Mouse (Mus musculus): Measurements from ENCODE around the gene Prlhr. TPM values are rescaled to one million over a fixed set of nuclear protein-coding genes. Genes with fewer than 3 reads are reported as not detected.
A peak's percentile ranks its signal among the peaks of the same experiment; 100 is the strongest.

Gene Prlhr
- total RNA-seq (2021) = not detected
- long read RNA-seq, experiment 1 = 0 reads
- long read RNA-seq, experiment 2 = 0 reads

DNA sequence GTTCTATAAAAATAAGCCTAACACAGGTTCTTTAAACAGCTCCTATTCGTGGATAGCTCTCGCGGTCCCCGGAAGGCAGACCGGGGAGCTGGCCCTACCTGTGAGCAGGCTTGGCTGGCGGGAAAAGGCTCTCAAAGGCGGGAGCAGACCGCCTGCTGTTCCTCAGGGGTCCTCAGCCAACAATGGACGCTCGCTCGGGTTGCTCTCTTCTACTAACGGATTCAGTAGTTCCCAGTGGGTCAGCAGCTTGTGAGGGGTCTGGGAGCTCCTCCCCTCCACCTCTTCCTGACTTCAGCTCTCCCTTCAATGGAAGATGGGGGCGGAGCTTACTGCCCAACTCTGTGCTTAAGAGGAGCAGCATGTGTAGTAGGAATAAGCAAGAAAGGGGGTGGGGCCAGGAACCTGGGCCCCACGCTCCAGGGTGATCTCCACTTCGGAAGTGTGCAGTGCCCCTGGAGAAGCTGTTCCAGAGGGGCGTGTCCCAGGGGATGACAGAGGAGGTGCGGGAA, at the start of gene Prlhr:
Gene Prlhr, minus strand, starts transcription at position 51 of the 509 bp plus-strand sequence.
- TF ChIP-seq CTCF (IDR thresholded peaks at IDR 0.05) = no peak
- H3K27ac ChIP-seq = no peak within 1 kb of the TSS
- H3K4me3 ChIP-seq = peak within 1 kb of the TSS; percentile 23
- no peak for DNase-seq (ENCODE audit: extremely low spot score in 1 of 2, low spot score in 2 of 2)
- intact Hi-C loops (cut with DNase I) = no loop called here

DNA sequence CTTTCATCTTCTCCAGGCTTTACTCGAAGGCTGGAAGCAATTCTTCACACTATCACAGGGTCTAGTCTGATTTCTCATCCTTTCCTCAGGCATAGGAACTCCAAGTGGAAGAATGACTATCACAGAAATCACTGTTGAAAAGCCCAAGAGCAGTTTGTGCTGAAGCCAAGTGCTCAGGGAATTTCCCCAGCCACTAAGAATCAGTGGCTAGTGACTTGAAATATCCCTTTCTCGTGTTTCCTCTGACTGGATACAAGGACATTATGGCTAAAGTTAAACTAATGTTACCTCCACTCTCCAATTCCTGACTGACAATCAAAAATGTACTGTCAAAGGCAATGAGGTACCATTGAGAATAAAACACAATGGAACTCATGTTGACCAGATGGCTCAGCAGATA, 47.0 kb upstream of the Prlhr start:
- intact Hi-C loops (cut with DNase I) = no loop called here
- H3K4me3 ChIP-seq = no peak overlapping the region
- H3K27ac ChIP-seq = no peak overlapping the region
- DNase-seq (ENCODE audit: extremely low spot score in 1 of 2, low spot score in 2 of 2) = no peak
- TF ChIP-seq CTCF (IDR thresholded peaks at IDR 0.05) = no peak

DNA sequence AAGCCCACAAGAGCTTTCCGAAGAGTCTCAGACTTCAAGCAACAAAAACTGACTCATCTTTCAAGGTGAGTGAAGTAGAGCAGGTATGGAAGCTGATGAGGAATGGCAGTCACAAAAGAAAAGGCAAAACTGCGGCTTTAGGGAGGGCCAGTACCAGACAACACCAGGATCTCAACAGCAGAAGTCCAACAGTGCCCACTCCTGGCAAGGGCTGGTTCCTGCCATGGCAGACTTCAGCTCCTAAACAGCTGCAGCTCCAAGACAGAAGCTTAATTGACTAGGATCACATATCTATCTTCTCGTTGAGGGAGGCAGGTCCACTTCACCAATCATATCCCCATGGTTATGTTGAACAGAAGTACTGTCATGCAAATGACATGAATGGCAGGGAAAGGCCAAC, 45.3 kb upstream of the Prlhr start:
- H3K4me3 ChIP-seq = no peak overlapping the region
- intact Hi-C loops (cut with DNase I) = loop anchor here (2.0 kb wide), 1 partner anchor 77 kb away; no protein-coding TSS in a partner anchor
- DNase-seq (ENCODE audit: extremely low spot score in 1 of 2, low spot score in 2 of 2) = peak in 1 of 2 experiments; percentile 17

DNA sequence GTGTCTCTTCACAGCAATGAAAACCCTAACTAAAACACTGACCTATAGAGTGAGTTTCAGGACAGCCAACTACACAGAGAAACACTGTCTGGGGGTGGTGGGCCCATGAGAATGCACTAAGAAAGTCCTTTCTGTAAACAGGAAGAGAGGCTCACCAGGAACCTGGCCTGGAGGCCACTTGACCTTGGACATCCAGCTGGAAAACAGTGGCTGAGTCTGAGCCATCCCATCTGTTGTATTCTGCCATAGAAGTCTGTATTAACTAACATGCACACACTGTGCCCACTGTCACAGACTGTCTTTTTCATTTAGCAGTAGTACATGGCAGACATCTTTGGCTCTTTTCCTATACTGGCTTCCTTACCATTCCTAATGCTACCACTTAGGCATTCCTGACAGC, 32.1 kb upstream of the Prlhr start:
- intact Hi-C loops (cut with DNase I) = no loop called here
- no peak overlapping the region for H3K27ac ChIP-seq
- no peak overlapping the region for H3K4me3 ChIP-seq
- no peak for DNase-seq (ENCODE audit: extremely low spot score in 1 of 2, low spot score in 2 of 2)
- no peak for TF ChIP-seq CTCF (IDR thresholded peaks at IDR 0.05)

More for the DNA sequence above, 45.3 kb upstream of the Prlhr start:
- peak; percentile 53 for TF ChIP-seq CTCF (IDR thresholded peaks at IDR 0.05)
- H3K27ac ChIP-seq = no peak overlapping the region

DNA sequence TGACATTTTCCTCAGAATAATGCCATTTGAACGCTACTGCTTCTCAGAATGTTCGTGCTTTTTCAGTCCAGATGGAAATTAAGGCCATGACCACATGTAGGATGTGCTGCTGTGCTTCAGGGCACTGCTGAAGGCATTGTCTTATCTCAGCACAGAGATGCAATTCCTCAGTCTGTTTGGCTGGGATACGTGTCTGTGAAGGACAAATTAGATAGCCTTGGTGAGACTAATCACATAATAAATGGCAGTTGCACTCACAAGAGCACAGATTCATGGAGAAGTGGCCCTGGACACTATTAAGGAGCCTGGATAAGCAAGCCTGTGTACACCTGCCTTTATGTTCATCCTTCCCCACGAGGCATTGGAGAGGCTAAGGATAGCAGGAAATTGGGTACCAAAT, 29.1 kb upstream of the Prlhr start:
- H3K4me3 ChIP-seq = no peak overlapping the region
- DNase-seq (ENCODE audit: extremely low spot score in 1 of 2, low spot score in 2 of 2) = no peak
- H3K27ac ChIP-seq = no peak overlapping the region
- intact Hi-C loops (cut with DNase I) = no loop called here
- TF ChIP-seq CTCF (IDR thresholded peaks at IDR 0.05) = no peak

DNA sequence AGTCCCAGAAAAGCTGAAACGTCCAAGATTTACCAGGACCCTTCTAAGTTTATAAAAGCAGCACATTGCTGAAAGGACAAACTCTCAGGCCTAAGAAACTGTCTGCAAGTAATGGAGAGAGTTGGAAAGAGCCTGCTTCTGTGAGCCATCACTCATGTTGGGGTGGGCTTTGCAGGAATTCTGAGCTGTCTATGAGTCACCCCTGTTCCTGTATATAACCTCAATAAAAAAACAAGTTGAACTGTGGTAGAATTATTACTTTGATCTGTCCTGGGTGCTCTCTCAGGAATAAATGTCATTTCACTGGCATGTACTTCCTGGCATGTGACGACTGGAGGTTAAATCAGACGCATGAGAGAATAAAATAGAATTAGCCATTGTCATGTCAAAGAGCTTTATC, 27.7 kb upstream of the Prlhr start:
- intact Hi-C loops (cut with DNase I) = no loop called here
- no peak for TF ChIP-seq CTCF (IDR thresholded peaks at IDR 0.05)
- Histone ChIP-seq H3K27ac (no peak overlapping the region), H3K4me3 (no peak overlapping the region)
- no peak for DNase-seq (ENCODE audit: extremely low spot score in 1 of 2, low spot score in 2 of 2)

DNA sequence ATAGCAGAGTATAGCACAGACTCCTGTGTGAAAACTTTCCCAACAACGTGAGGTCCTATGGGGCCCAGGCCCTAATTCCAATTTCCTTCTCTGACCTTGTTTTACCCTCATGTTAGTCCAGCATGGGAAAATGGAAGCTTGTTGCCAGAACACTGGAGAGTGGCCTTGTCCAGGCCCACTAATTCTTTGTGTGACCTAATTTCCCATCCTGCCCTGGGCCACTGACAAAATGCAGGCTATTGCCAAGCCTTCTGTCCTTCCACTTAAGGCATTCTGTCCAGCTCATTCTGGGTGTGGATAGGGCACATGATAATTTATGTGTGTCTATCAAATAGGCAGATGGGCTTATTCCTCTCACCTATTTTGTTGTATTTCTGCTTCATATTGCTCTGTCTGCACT, 21.5 kb upstream of the Prlhr start:
- intact Hi-C loops (cut with DNase I) = no loop called here
- no peak for TF ChIP-seq CTCF (IDR thresholded peaks at IDR 0.05)
- Histone ChIP-seq H3K4me3 (no peak overlapping the region), H3K27ac (no peak overlapping the region)
- no peak for DNase-seq (ENCODE audit: extremely low spot score in 1 of 2, low spot score in 2 of 2)

DNA sequence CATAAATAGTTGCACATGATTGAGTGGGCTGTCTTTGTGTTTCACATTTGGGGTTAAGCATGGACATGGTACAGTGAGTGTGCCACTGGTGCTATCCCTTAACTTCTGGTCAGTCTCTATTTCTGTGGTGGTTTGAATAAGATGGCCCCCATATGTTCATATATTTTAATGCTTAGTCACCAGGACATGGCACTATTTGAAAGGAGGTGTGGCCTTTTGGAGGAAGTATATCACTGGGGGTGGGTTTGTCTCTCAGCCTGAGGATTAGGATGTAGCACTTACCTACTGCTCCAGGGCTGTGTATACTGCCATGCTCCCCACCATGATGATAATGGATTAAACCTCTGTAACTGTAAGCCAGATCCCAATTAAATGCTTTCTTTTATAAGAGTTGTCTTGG, 17.2 kb upstream of the Prlhr start:
- intact Hi-C loops (cut with DNase I) = no loop called here
- TF ChIP-seq CTCF (IDR thresholded peaks at IDR 0.05) = no peak
- Histone ChIP-seq H3K4me3 (no peak overlapping the region), H3K27ac (no peak overlapping the region)
- no peak for DNase-seq (ENCODE audit: extremely low spot score in 1 of 2, low spot score in 2 of 2)

DNA sequence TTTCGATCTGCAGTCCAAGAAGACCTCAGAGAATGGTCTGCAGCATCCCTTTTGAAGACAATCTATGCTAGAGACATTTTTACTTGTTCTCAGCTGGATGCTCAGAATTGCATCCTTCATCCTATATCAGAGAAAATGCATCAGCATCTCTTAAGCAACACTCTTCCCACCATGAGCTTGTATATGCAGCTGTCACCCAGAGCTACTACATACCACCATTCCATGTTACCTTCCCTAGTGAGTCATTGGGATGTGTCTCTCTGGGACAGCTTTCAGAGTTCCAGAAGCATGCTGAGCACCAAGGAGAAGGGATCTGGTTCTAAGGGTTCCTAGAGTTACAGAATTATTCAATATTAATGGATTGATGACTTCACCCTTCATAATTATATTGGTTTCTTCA, 10.8 kb upstream of the Prlhr start:
- no peak overlapping the region for H3K27ac ChIP-seq
- H3K4me3 ChIP-seq = no peak overlapping the region
- intact Hi-C loops (cut with DNase I) = no loop called here
- DNase-seq (ENCODE audit: extremely low spot score in 1 of 2, low spot score in 2 of 2) = no peak
- TF ChIP-seq CTCF (IDR thresholded peaks at IDR 0.05) = no peak

DNA sequence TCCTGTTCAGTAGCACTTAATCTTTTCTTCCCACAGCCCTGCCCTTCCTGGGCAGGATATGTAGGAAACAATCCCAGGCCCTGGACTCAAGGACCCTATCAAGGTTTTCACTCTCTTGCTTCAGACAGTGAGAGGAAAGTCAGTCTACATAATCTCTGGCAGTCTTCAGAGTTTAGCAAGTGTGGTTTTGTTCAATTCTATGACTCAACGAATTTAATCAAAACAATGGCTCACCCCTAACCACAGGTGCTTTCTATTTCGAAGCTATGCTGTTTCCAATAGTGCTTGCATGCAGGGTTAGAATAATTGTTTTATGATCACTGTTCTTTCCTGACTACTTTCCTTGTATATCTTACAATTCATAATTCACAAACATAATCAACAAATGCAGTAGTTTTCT, 9.7 kb upstream of the Prlhr start:
- no peak for TF ChIP-seq CTCF (IDR thresholded peaks at IDR 0.05)
- Histone ChIP-seq H3K27ac (no peak overlapping the region), H3K4me3 (no peak overlapping the region)
- no peak for DNase-seq (ENCODE audit: extremely low spot score in 1 of 2, low spot score in 2 of 2)
- intact Hi-C loops (cut with DNase I) = no loop called here

DNA sequence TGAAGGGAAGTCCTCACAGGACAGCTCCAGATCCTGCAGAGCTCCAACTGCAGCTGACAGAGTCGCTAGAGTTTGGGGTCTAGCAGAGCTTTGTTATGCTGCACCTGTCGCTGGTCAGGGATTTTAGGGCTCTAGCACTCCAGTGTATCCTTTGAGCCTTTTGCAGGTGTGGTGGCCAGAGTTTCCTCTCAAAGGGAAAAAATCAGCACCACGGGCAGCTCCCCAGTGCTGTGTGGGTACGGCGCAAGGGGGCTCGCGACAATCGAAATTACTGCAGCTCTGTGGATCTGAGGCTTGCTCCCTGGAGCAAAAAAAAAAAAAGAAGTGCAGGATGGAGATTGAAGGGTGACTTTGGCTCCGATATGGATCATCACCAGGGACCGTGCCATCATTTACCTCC, 742 bp upstream of the Prlhr start:
- intact Hi-C loops (cut with DNase I) = no loop called here
- no peak for DNase-seq (ENCODE audit: extremely low spot score in 1 of 2, low spot score in 2 of 2)
- Histone ChIP-seq H3K27ac (no peak overlapping the region), H3K4me3 (no peak overlapping the region)
- no peak for TF ChIP-seq CTCF (IDR thresholded peaks at IDR 0.05)

DNA sequence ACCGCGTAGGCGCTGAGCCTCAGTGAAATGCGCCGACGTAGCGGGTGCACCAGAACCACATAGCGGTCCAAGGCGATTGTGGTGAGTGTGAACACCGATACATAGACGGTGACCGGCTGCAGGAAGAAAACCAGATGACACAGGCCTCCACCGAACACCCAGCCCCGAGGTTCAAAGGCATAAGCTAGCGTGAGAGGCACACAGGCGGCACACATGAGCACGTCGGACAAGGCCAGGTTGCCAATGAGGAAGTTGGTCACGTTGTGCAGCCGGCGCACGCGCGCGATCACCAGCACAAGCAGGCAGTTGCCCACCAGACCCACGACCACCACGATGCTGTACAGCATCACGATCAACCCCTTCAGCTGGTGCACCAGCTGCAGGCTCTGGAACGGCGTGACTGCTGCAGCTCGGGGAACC, 506 bp downstream of the Prlhr start:
- intact Hi-C loops (cut with DNase I) = no loop called here
- TF ChIP-seq CTCF (IDR thresholded peaks at IDR 0.05) = no peak
- peak in 1 of 2 experiments; percentile 19 for DNase-seq (ENCODE audit: extremely low spot score in 1 of 2, low spot score in 2 of 2)
- Histone ChIP-seq H3K4me3 (peak overlapping the region; percentile 23), H3K27ac (no peak overlapping the region)

DNA sequence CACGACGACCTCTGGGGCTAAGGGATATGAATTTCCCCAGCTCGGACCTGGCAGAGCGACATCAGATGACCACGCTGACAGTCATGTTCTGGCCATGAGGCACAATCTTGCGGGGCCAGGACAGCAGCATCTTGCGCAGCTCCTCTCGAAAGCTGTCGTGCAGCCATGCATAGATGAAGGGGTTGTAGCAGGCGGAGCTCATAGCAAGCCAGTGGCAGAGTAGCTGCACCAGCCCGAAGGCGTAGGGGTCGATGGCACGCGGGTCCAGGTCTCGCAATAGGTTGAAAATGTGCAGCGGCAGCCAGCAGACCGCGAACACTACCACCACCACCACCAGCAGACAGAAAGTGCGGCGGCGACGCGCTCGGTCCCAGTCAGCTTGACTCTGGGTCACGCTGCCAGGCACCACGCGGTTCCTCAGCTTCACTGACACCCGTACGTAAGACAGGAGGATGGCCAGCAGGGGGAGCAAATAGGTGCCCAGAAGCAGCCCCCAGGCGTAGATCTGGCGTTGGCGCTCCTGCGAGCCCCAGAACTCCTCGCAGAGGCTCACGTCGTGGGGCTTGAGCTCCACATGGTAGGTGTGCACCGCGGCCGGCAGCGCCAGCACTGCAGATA, 1.0 kb downstream of the Prlhr start:
- peak overlapping the region; percentile 23 for H3K4me3 ChIP-seq
- H3K27ac ChIP-seq = no peak overlapping the region
- intact Hi-C loops (cut with DNase I) = no loop called here
- peak; percentile 57 to 60 for DNase-seq (ENCODE audit: extremely low spot score in 1 of 2, low spot score in 2 of 2)
- peak; percentile 69 for TF ChIP-seq CTCF (IDR thresholded peaks at IDR 0.05)
